Mouse (Mus musculus) megakaryocyte-erythroid progenitor cell, adult 5-6 weeks (primary cell): ENCODE results near the gene Scfd1. TPM values are rescaled to one million over a fixed set of nuclear protein-coding genes. Genes with fewer than 3 reads are reported as not detected.

ENCODE experiments used
- ATAC-seq: replicated peaks from 2 replicates; pipeline ENCODE4 v1.8.0; 2016; ENCODE audit warnings: mild to moderate bottlenecking, inconsistent platforms; ENCODE audit not compliant: severe bottlenecking, poor library complexity, low FRiP score, low TSS enrichment
- total RNA-seq, 2 experiments: library from RNA; stranded (forward) in 1 of 2; stranded (reverse) in 1 of 2; fragments of 200-1000, 215-1000 nt in 1 of 2; fragments of >200 nt in 1 of 2; fragmentation: Nextera tagmentation in 1 of 2; gene quantifications; 2 replicates each; pipeline ENCODE4 v1.2.3; 2014 to 2017

Scfd1 gene
- total RNA-seq (2014; fragmentation: Nextera tagmentation): 40.2 and 46.6 TPM in 2 replicates
- total RNA-seq (2017): 86.3 and 89.4 TPM in 2 replicates

- peak; percentile 100 for ATAC-seq
Measured at GRCm38 (mm10) chr12:51377003-51377887, at the start of gene Scfd1. Gene Scfd1 (plus strand): TSS chr12:51377510.

GRCm38 (mm10) chr12:51337014-51337413 lies 40.3 kb upstream of the Scfd1 start:
- no peak for ATAC-seq

- ATAC-seq: no peak
Measured at GRCm38 (mm10) chr12:51346121-51346520, 31.2 kb upstream of the Scfd1 start.

GRCm38 (mm10) chr12:51347988-51348697 lies 29.2 kb upstream of the Scfd1 start, which contains the start of gene G2e3:
Gene G2e3 (plus strand): TSS chr12:51348061.
- ATAC-seq: peak; percentile 98

- no peak for ATAC-seq
Measured at GRCm38 (mm10) chr12:51348698-51348998, 28.7 kb upstream of the Scfd1 start.

GRCm38 (mm10) chr12:51355296-51355695 lies 22.0 kb upstream of the Scfd1 start:
- 0 out of 2 replicates have a peak, but pooled peaks have one; percentile 34 for ATAC-seq

- no peak for ATAC-seq
Measured at GRCm38 (mm10) chr12:51361294-51361693, 16.0 kb upstream of the Scfd1 start.

GRCm38 (mm10) chr12:51362898-51363297 lies 14.4 kb upstream of the Scfd1 start:
- ATAC-seq: no peak

GRCm38 (mm10) chr12:51368504-51368903 lies 8.8 kb upstream of the Scfd1 start:
- ATAC-seq: no peak

GRCm38 (mm10) chr12:51377888-51378190 lies 529 bp downstream of the Scfd1 start:
- ATAC-seq: no peak

- no peak for ATAC-seq
Measured at GRCm38 (mm10) chr12:51399871-51400270, 22.6 kb downstream of the Scfd1 start.

- ATAC-seq: 0 out of 2 replicates have a peak, but pooled peaks have one; percentile 57
Measured at GRCm38 (mm10) chr12:51402060-51402698, 24.9 kb downstream of the Scfd1 start.

GRCm38 (mm10) chr12:51403987-51404586 lies 26.8 kb downstream of the Scfd1 start:
- no peak for ATAC-seq

GRCm38 (mm10) chr12:51411362-51411761 lies 34.1 kb downstream of the Scfd1 start:
- no peak for ATAC-seq

GRCm38 (mm10) chr12:51437541-51437940 lies 60.2 kb downstream of the Scfd1 start:
- no peak for ATAC-seq

GRCm38 (mm10) chr12:51438311-51438710 lies 61.0 kb downstream of the Scfd1 start:
- ATAC-seq: no peak

GRCm38 (mm10) chr12:51449303-51449702 lies 72.0 kb downstream of the Scfd1 start:
- no peak for ATAC-seq

GRCm38 (mm10) chr12:51470881-51471280 lies 93.6 kb downstream of the Scfd1 start:
- no peak for ATAC-seq

GRCm38 (mm10) chr12:51481246-51481645 lies 103.9 kb downstream of the Scfd1 start:
- ATAC-seq: no peak

GRCm38 (mm10) chr12:51492040-51492439 lies 114.7 kb downstream of the Scfd1 start:
- ATAC-seq: no peak
